Mouse (Mus musculus) testis, adult 2 months (tissue): ENCODE data around the gene Tsen54.

Experiments used
- CTCF ChIP-seq: fragments of 200-500 bp; IDR thresholded peaks from 2 replicates; pipeline ENCODE4 v1.5.1; 2012; ENCODE audit warnings: low read depth, mild to moderate bottlenecking, inconsistent platforms, low read length, moderate library complexity; ENCODE audit not compliant: control insufficient read depth, insufficient read depth, insufficient replicate concordance
- POLR2A ChIP-seq: fragments of 200-500 bp; IDR thresholded peaks from 2 replicates; pipeline ENCODE4 v1.6.1; 2012; ENCODE audit warnings: low read depth, mild to moderate bottlenecking, inconsistent platforms, low read length, moderate library complexity; ENCODE audit not compliant: control insufficient read depth

DNA sequence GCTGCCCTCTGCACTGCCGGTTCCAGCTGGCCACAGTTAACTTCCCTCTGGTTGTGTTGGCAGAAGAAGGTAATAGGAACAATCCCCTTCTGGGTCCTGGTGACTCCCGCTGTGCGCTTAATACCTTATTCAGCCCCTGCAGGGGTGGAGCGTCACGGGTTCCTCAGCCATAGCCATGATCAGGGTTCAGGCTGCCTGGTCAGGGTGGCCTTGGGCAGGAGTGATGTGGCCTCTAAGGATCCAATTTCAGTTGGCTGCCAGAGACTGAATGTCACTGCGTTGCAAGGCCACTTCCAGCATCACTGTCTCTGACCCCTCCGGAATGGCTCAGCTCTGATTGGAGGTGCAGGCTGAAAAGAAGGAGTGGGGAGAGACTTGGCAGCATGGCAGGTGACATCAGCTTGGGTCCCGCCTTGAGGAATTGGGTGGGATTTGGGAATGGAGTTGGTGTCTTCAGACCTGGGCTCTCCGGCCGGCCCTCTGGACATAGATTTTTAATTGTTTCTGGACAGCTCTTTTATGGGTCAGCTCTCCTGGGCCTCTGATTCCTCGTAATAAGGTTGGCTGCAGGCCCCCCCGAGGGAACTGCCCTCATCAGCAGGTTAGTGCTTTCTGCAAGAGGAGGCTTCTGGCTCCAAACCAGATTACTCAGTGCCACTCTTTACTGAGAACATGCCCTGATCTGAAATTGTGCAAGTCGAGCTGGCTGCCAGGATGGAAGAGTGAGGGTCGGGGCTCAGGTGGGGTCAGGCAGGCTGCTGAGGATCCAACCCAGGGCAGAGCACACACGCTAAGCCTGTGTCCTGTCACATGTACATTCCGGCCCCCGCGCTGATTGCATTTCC, 38.5 kb upstream of the Tsen54 start:
- TF ChIP-seq POLR2A (no peak), CTCF (no peak)
